Mouse (Mus musculus): ENCODE results near the gene Gpx2.

DNA sequence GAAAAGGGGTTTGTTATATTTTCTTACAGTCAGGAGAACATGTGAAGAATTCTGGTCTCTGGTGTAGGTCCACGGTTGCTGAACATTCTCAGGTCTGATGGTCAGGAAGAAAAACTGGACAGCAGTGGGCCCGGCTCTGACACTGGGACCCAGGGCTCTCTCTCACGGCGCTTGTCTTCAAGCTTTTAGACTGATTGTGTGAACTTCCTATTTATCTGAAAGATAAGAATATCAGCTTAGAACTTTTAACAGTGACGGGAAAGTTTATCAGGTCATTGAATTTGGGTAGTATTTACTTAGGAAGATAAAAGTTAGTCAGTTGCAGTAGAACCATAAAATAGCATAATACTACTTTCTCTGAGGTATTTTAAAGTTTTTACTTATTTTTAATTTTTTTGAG is 18.5 kb downstream of the Gpx2 start:
- TF ChIP-seq CTCF (IDR thresholded peaks at IDR 0.05; ENCODE audit: extremely low read depth, insufficient read depth, low read length) (no peak), POLR2A (IDR thresholded peaks at IDR 0.05; ENCODE audit: extremely low read depth, insufficient read depth, low read length) (no peak)

Measured in cortical plate, adult 2 months (tissue).